Mouse (Mus musculus) cerebellum, adult 2 months (tissue): ENCODE measurements around the gene Zfp276. TPM values are rescaled to one million over a fixed set of nuclear protein-coding genes. Genes with fewer than 3 reads are reported as not detected.
"Not testable (repeated sequence)": the region's sequence is repeated elsewhere in the genome, so short reads cannot be mapped to it uniquely, and the experiment has no call there.

Experiments used
- DNase-seq, 2 experiments: peaks; one replicate each; pipeline ENCODE4 v3.0.0; 2021
- H3K27ac ChIP-seq: fragments of 200-500 bp; 2 replicates; pipeline ENCODE4 v1.5.1; 2012; ENCODE audit warnings: low read length, control low read depth, inconsistent platforms; ENCODE audit not compliant: insufficient read depth
- H3K27me3 ChIP-seq: fragments of 200-500 bp; 2 replicates; pipeline ENCODE4 v1.6.1; 2012; ENCODE audit warnings: inconsistent platforms, mild to moderate bottlenecking, low read length, moderate library complexity; ENCODE audit not compliant: control insufficient read depth, insufficient read depth
- H3K4me1 ChIP-seq: fragments of 200-500 bp; 2 replicates; pipeline ENCODE4 v1.6.1; 2011; ENCODE audit warnings: low read length; ENCODE audit not compliant: control insufficient read depth, insufficient read depth
- H3K4me3 ChIP-seq: fragments of 200-500 bp; replicated peaks from 2 replicates; pipeline ENCODE3; 2011; ENCODE audit warnings: mild to moderate bottlenecking, low read depth, low read length, control low read depth; ENCODE audit not compliant: insufficient read depth
- CTCF ChIP-seq: fragments of 200-500 bp; IDR thresholded peaks from 2 replicates; pipeline ENCODE4 v1.5.1; 2011; ENCODE audit warnings: low read depth, mild to moderate bottlenecking, control low read depth, low read length, moderate library complexity, borderline replicate concordance; ENCODE audit not compliant: insufficient read depth
- POLR2A ChIP-seq: fragments of 200-500 bp; IDR thresholded peaks from 2 replicates; pipeline ENCODE4 v1.6.1; 2011; ENCODE audit warnings: low read length, control low read depth, borderline replicate concordance; ENCODE audit not compliant: insufficient read depth
- WGBS: fragments of 180-500 bp; shearing (Covaris S2); methylation state at CpG from one replicate; pipeline ENCODE4 v1.1.7; 2018; 5-methylcytosine and 5-hydroxymethylcytosine counted together
- polyA plus RNA-seq: library from polyadenylated mRNA; depleted of rRNA; stranded (reverse); fragments of >200 nt; gene quantifications from 2 replicates; pipeline ENCODE4 v1.2.3, GENCODE M21; 2012

Gene Zfp276
- polyA plus RNA-seq, 1 experiment = 36.8 TPM

GRCm38 (mm10) chr8:123248596-123248995 is 5.4 kb upstream of the Zfp276 start:
- Histone ChIP-seq H3K4me3 (no peak overlapping the region), H3K27ac (no peak overlapping the region), H3K27me3 (no peaks in the 10 kb centered on the region), H3K4me1 (no peaks in the 10 kb centered on the region)
- 92% methylated on average over 8 of the region's 8 CpGs for WGBS
- no peak for TF ChIP-seq CTCF
- no peak for TF ChIP-seq POLR2A
- DNase-seq = no peak

DNA sequence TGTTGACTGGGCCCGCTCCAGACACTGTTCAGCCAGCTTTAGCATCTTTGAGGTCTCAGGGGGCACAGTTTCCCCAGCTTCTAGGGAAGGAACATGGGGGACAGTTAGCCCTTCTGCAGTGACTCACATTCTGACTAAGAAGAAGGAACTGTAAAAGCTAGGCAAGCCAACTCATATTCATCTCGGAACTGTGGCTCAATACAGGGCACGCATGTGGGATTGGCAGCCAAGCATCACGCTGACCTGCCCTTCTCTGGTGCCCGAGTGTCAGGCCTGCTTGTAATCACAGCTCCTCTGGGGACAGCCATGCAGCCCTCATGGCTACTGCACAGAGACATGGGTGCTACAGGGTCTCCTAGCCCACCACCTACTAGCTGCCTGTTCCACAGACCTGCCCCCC is 3.1 kb upstream of the Zfp276 start:
- Histone ChIP-seq H3K4me1 (peaks cover 7% of the 10 kb centered on the region; the same call in 1 of the 2 replicates), H3K27me3 (no peaks in the 10 kb centered on the region), H3K27ac (no peak overlapping the region), H3K4me3 (no peak overlapping the region)
- TF ChIP-seq POLR2A = no peak
- no peak for TF ChIP-seq CTCF
- no peak for DNase-seq
- WGBS = 96% methylated on average over 5 of the region's 5 CpGs

- Histone ChIP-seq H3K4me3 (peak overlapping the region; percentile 91), H3K27me3 (no peaks in the 10 kb centered on the region), H3K4me1 (peaks cover 15% of the 10 kb centered on the region; the same call in 1 of the 2 replicates), H3K27ac (no peak overlapping the region)
- TF ChIP-seq POLR2A (no peak), CTCF (no peak)
- no peak for DNase-seq
- WGBS = 50% methylated on average over 4 of the region's 4 CpGs
Measured at GRCm38 (mm10) chr8:123252925-123253324, 1.1 kb upstream of the Zfp276 start.

DNA sequence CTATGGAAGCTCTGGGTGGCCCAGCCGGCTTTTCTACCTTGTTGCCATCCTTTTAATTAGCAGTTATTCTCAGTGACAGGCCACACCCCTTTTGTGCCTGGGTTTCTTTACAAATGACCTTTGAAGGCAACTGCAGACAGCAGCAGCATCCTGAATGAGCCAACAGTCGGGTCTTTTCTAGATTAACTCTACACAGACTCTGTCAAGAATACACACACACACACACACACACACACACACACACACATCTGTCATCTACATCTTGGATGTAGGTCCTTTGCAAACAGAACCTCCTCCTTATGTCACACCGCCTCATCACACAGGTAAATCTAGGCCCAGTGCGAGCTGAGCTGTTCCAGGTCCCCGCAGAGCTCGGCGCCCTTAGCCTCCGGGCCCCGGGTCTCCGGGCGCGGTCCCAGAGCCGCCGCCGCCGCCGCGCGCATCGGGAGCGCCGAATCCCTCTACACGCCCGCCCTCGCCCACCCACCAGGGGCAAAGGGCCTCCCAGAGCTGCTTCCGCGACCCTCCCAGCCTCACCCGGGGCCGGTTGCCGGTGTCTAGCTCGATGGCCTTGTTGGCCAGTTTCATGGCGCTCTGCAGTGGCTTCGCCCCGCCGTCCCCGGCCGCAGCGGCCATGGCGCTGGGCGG is 420 bp upstream of the Zfp276 start:
- Histone ChIP-seq H3K27ac (peak overlapping the region; percentile 90), H3K4me1 (peaks cover 15% of the 10 kb centered on the region; the same call in 1 of the 2 replicates), H3K4me3 (peak overlapping the region; percentile 91), H3K27me3 (no peaks in the 10 kb centered on the region)
- no peak for TF ChIP-seq CTCF
- no peak for TF ChIP-seq POLR2A
- DNase-seq = peak in 1 of 2 experiments; percentile 38
- WGBS = under 1% methylated on average over 40 of the region's 40 CpGs

DNA sequence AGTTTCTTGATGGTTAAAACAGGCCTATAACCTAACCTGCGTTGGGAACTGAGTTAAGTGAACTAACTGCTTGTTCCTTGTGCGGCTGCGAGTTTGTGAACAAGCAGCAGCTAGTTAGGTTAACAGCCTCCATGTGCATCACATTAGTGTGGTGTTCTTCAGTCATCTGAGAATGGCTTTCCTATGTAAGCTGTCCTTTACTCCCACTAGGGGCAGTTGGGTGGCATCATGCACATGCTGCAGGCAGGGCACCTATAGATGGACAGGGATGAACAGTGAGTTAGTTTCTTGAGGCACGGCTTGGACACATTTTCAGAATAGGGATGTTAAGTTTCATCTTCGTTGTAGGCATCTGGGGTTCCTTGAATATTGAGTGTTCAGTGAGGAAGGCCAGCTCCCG is 1.2 kb downstream of the Zfp276 start:
- WGBS = 63% methylated on average over 6 of the region's 6 CpGs
- Histone ChIP-seq H3K4me1 (peaks cover 15% of the 10 kb centered on the region; the same call in 1 of the 2 replicates), H3K27ac (no peak overlapping the region), H3K27me3 (no peaks in the 10 kb centered on the region), H3K4me3 (peak overlapping the region; percentile 91)
- no peak for TF ChIP-seq POLR2A
- no peak for TF ChIP-seq CTCF
- DNase-seq = no peak

- H3K27ac ChIP-seq = peak overlapping the region; percentile 34; the same call in 1 of the 2 replicates
- peak in 1 of 2 experiments; percentile 30 for DNase-seq
- TF ChIP-seq CTCF (no peak), POLR2A (no peak)
- H3K4me1 ChIP-seq = peaks cover 15% of the 10 kb centered on the region; the same call in 1 of the 2 replicates
- H3K27me3 ChIP-seq = no peaks in the 10 kb centered on the region
- 64% methylated on average over 3 of the region's 3 CpGs for WGBS
- H3K4me3 ChIP-seq = no peak overlapping the region
Measured at GRCm38 (mm10) chr8:123257114-123257513, 3.1 kb downstream of the Zfp276 start.

DNA sequence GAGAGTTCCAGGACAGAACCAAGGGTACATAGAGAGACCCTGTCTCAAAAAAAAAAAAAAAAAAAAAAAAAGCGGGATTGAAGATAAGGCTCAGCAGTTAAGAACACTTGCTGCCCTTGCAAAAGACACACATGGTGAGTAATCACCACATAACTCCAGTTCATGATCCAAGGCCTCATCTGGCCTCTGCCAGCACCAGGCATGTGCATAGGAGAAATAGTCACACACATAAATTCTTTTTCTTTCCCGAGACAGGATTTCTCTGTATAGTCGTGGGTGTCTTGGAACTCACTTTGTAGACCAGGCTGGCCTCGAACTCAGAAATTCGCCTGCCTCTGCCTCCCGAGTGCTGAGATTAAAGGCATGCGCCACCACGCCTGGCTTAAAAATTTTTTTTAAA is 3.6 kb downstream of the Zfp276 start:
- H3K4me3 ChIP-seq, H3K27me3 ChIP-seq, DNase-seq: not testable (repeated sequence)
- WGBS = 92% methylated on average over 8 of the region's 8 CpGs
- Histone ChIP-seq H3K27ac (peak overlapping the region; percentile 34; the same call in 1 of the 2 replicates), H3K4me1 (peaks cover 15% of the 10 kb centered on the region; the same call in 1 of the 2 replicates)

DNA sequence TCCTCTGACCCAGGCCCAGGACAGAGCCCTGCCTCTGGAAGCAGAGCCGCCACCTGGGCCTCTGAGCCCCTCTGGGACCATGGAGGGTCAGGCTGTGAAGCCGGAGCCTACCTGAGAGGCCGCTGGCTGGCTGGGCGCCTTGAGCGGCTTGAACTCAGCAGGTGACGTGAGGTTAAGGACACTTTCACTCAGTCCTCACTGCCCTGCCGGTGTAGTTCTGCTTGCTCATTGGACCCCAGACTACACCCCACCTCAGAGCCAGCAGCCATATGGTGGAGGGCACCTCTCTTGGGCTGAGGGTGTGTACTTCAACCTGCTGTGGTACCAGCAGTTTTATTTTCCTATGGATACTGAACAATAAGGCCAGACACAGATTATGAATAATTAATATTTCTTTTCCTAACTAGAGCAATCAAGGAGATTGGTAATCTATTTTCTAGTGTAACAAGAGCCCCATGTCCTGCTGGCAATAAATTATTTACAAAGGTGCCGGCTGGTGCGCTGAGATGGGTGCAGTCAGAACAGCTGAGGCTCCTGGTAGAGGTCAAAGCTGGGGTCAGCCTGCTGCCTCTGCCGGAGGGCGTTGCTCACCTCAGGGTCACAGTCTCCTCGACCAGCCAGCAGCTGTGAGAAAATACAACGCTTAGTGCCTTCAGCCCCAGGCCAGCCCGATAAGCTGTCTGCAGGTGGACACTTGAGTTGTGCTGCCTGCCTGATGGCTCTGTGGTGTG is 14.1 kb downstream of the Zfp276 start:
- 85% methylated on average over 14 of the region's 14 CpGs for WGBS
- TF ChIP-seq POLR2A (no peak), CTCF (no peak)

DNA sequence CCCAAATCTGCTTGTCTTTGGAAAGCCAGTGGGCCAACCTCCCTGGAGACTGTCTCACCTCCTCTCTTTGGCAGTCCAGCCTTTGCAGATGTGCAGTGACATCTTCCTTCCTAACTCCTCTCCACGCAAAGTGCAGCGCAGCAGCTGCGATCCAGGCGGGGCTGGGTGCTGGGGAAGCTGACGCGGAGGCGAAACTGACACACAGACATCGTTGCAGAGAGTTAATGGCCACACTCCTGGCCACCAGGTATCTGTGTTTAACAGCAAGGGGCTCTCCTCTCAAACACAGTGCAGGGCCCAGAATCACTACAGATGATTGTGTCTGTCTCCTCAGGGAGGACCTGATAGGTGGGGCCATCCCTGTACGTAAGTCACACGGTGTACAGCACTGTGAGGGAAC is 17.2 kb downstream of the Zfp276 start:
- Histone ChIP-seq H3K4me1 (no peaks in the 10 kb centered on the region), H3K27me3 (no peaks in the 10 kb centered on the region), H3K4me3 (no peak overlapping the region), H3K27ac (no peak overlapping the region)
- TF ChIP-seq POLR2A (no peak), CTCF (no peak)
- WGBS = 88% methylated on average over 10 of the region's 10 CpGs
- DNase-seq = no peak

More for the DNA sequence above, 14.1 kb downstream of the Zfp276 start:
- H3K4me1 ChIP-seq = no peaks in the 10 kb centered on the region
- no peak overlapping the region for H3K27ac ChIP-seq
- H3K27me3 ChIP-seq = no peaks in the 10 kb centered on the region
- H3K4me3 ChIP-seq = no peak overlapping the region
- DNase-seq = no peak
